Mouse (Mus musculus) lung, postnatal 0 days (tissue): ENCODE measurements around the gene Pfdn5.

ENCODE experiments used
- CTCF ChIP-seq: IDR thresholded peaks from 2 replicates; pipeline ENCODE4 v1.5.1; 2016; ENCODE audit warnings: antibody characterized with exemption, mild to moderate bottlenecking
- EP300 ChIP-seq: IDR thresholded peaks from 2 replicates; pipeline ENCODE4 v1.6.1; 2016; ENCODE audit warnings: antibody characterized with exemption, mild to moderate bottlenecking, control low read depth

DNA sequence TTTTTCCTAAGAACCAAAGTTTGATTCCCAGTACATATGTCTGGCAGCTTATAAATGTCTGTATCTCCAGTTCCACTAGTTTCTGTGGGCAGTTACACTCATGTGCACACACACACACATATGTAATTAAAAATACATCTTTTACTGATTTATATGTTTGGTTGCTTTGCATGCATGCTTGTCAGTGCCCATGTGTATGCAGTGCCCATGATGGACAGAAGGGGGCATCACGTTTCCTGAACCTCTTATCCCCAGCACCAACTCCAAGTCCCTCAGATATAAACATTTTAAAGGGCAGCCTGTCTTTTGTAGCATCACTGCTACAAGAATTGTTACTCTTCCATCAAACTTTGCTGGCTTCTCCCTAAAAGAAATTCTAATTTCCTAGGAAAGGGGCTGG lies 15.7 kb downstream of the Pfdn5 start:
- TF ChIP-seq CTCF (peak; percentile 82), EP300 (no peak)
